ENCODE assay signal across 24 mouse cellular contexts in the genomic region with DNA sequence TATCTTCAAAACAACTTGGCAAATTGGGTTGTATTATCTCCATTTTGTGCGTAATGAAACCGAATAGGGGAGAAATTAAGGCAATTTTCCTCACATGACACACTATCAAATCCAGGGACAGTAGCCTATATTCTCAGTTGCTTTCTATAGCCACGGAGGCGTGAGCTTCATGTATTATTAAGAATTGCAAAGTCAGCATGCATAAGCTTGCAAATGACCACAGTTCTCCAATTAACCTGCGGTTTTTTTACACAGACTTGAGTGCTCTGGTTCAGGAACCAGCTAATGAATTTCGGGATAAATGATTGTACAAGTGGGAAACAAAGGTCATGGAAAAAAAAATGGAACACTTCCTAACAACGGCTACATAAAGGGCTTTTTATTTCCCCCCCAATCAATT.
"Had no signal": no experiment of that assay in that cellular context is flagged by ENCODE, and none has a peak within 500 bp of the region (broad histone marks: within the 10 kb centered on the region; RNA-seq: fewer than 3 reads in every experiment).

No protein-coding gene starts in this region.

- H3K27ac ChIP-seq: kidney, postnatal 0 days; layer of hippocampus, adult 2 months; limb, embryonic 10.5 days; limb, embryonic 13.5 days; liver, embryonic 12.5 days; liver, embryonic 15.5 days; lung, embryonic 15.5 days; midbrain, embryonic 10.5 days; midbrain, embryonic 13.5 days; neural tube, embryonic 12.5 days; neural tube, embryonic 15.5 days; stomach, embryonic 15.5 days had no signal

- ATAC-seq: liver, embryonic 12.5 days; midbrain, embryonic 13.5 days had no signal

- H3K4me2 ChIP-seq: limb, embryonic 13.5 days; liver, embryonic 12.5 days; liver, embryonic 15.5 days; lung, embryonic 15.5 days; midbrain, embryonic 13.5 days; neural tube, embryonic 12.5 days; neural tube, embryonic 15.5 days; stomach, embryonic 15.5 days had no signal

- H3K36me3 ChIP-seq: limb, embryonic 10.5 days; limb, embryonic 13.5 days; liver, embryonic 12.5 days; liver, embryonic 15.5 days; lung, embryonic 15.5 days; midbrain, embryonic 10.5 days; midbrain, embryonic 13.5 days; neural tube, embryonic 12.5 days; neural tube, embryonic 15.5 days; stomach, embryonic 15.5 days had no signal

- H3K9me3 ChIP-seq: limb, embryonic 10.5 days; limb, embryonic 13.5 days; liver, embryonic 12.5 days; liver, embryonic 15.5 days; lung, embryonic 15.5 days; megakaryocyte, embryonic 14.5 days; midbrain, embryonic 10.5 days; midbrain, embryonic 13.5 days; neural tube, embryonic 12.5 days; neural tube, embryonic 15.5 days; stomach, embryonic 15.5 days had no signal

- H3K9ac ChIP-seq: limb, embryonic 13.5 days; liver, embryonic 12.5 days; liver, embryonic 15.5 days; lung, embryonic 15.5 days; midbrain, embryonic 13.5 days; neural tube, embryonic 12.5 days; neural tube, embryonic 15.5 days; stomach, embryonic 15.5 days had no signal

- H3K27me3 ChIP-seq: limb, embryonic 13.5 days; liver, embryonic 12.5 days; liver, embryonic 15.5 days; lung, embryonic 15.5 days; megakaryocyte, embryonic 14.5 days; midbrain, embryonic 13.5 days; neural tube, embryonic 12.5 days; neural tube, embryonic 15.5 days; stomach, embryonic 15.5 days had no signal

- H3K4me3 ChIP-seq: layer of hippocampus, adult 2 months; limb, embryonic 10.5 days; limb, embryonic 13.5 days; liver, embryonic 12.5 days; liver, embryonic 15.5 days; lung, embryonic 15.5 days; megakaryocyte, embryonic 14.5 days; midbrain, embryonic 10.5 days; midbrain, embryonic 13.5 days; neural tube, embryonic 12.5 days; neural tube, embryonic 15.5 days; stomach, embryonic 15.5 days had no signal

- H3K4me1 ChIP-seq: limb, embryonic 13.5 days; liver, embryonic 12.5 days; liver, embryonic 15.5 days; megakaryocyte, embryonic 14.5 days; neural tube, embryonic 12.5 days; neural tube, embryonic 15.5 days; stomach, embryonic 15.5 days had no signal

- DNase-seq: kidney, adult 18-20 months; kidney, postnatal 25 days; layer of hippocampus, adult 9-11 months; liver; lung, adult 18-20 months; lung, postnatal 10 days; lung, postnatal 36 days; right cerebral cortex, adult 18-20 months; right cerebral cortex, postnatal 25 days; spleen, adult 18-20 months; thymus, postnatal 25 days had no signal
